24 mouse cellular contexts compared by ENCODE assay signal in genomic region chr19:46784038-46784437, GRCm38 (mm10). TPM values are rescaled to one million over a fixed set of nuclear protein-coding genes. Genes with fewer than 3 reads are reported as not detected.
A peak's percentile ranks its signal among the peaks of the same experiment; 100 is the strongest.
DNase-seq lines count a peak whose midpoint lies in the region; ATAC-seq and TF ChIP-seq lines count a peak whose summit lies in the region.
"Had no signal": no experiment of that assay in that cellular context is flagged by ENCODE, and none has a peak within 500 bp of the region (broad histone marks: within the 10 kb centered on the region; RNA-seq: fewer than 3 reads in every experiment).

No protein-coding gene starts in this region.

- H3K9ac ChIP-seq in kidney, embryonic 15.5 days, result 0 out of 2 replicates have a peak overlapping the region, but pooled peaks have one; percentile 5
- no peak overlapping the region for H3K9ac ChIP-seq in kidney, embryonic 16.5 days (replicated peaks; ENCODE audit: low read length)
- H3K9ac ChIP-seq in liver, embryonic 13.5 days, result no peak overlapping the region
- H3K9ac ChIP-seq: embryonic facial prominence, embryonic 15.5 days; hindbrain, embryonic 15.5 days; midbrain, embryonic 15.5 days; neural tube, embryonic 15.5 days had no signal

- no peak for TF ChIP-seq POLR2A in small intestine, adult 2 months (IDR thresholded peaks at IDR 0.05; ENCODE audit: low read depth, low read length)

- 67% methylated on average over 5 of the region's 5 CpGs for WGBS in kidney, embryonic 15.5 days
- WGBS in kidney, embryonic 16.5 days, result 71% methylated on average over 5 of the region's 5 CpGs
- WGBS in liver, embryonic 13.5 days (ENCODE audit: insufficient replicate concordance), result 56% methylated on average over 5 of the region's 5 CpGs
- 36% methylated on average over 5 of the region's 5 CpGs for WGBS in small intestine, adult 2 months

- no peak overlapping the region for H3K4me3 ChIP-seq in kidney, embryonic 15.5 days (replicated peaks)
- H3K4me3 ChIP-seq in kidney, embryonic 16.5 days (ENCODE audit: low read length), result no peak overlapping the region
- H3K4me3 ChIP-seq in liver, embryonic 13.5 days (replicated peaks), result no peak overlapping the region
- H3K4me3 ChIP-seq in small intestine, adult 2 months (ENCODE audit: low read depth, low read length), result peak overlapping the region; percentile 11; the same call in 1 of the 2 replicates
- H3K4me3 ChIP-seq: embryonic facial prominence, embryonic 15.5 days; hindbrain, embryonic 15.5 days; layer of hippocampus, adult 2 months; midbrain, embryonic 15.5 days; myocyte; neural tube, embryonic 15.5 days had no signal

- H3K27ac ChIP-seq in kidney, embryonic 15.5 days, result 0 out of 2 replicates have a peak overlapping the region, but pooled peaks have one; percentile 22
- H3K27ac ChIP-seq in kidney, embryonic 16.5 days (ENCODE audit: low read length), result no peak overlapping the region
- H3K27ac ChIP-seq in liver, embryonic 13.5 days, result 0 out of 2 replicates have a peak overlapping the region, but pooled peaks have one; percentile 5
- peak overlapping the region; percentile 75 for H3K27ac ChIP-seq in small intestine, adult 2 months (ENCODE audit: insufficient read depth, low read depth, low read length)
- H3K27ac ChIP-seq: embryonic facial prominence, embryonic 15.5 days; hindbrain, embryonic 15.5 days; layer of hippocampus, adult 2 months; midbrain, embryonic 15.5 days; neural tube, embryonic 15.5 days had no signal

- DNase-seq in c-Kit-positive CD71-positive TER-119-positive erythroid progenitor cells, embryonic 14.5 days (ENCODE audit: low spot score), result peak; percentile 27
- DNase-seq in liver, embryonic 13.5 days, result peak; percentile 22
- no peak for DNase-seq in layer of hippocampus, postnatal 10 days (ENCODE audit: low spot score in 2 of 2)
- no peak for DNase-seq in right cerebral cortex, postnatal 36 days (ENCODE audit: low spot score in 2 of 2)
- DNase-seq: cerebellum, postnatal 10 days; embryo, embryonic 11 days; gastrocnemius, postnatal 10 days; heart, postnatal 36 days; kidney, adult 18-20 months; kidney, postnatal 14 days; left cerebral cortex, postnatal 4 days; lung, postnatal 10 days; thymus, postnatal 14 days had no signal

- H3K9me3 ChIP-seq in kidney, embryonic 15.5 days (replicated peaks), result no peaks in the 10 kb centered on the region
- no peaks in the 10 kb centered on the region for H3K9me3 ChIP-seq in kidney, embryonic 16.5 days (ENCODE audit: low read length)
- no peaks in the 10 kb centered on the region for H3K9me3 ChIP-seq in liver, embryonic 13.5 days (replicated peaks)
- H3K9me3 ChIP-seq: embryonic facial prominence, embryonic 15.5 days; G1E; hindbrain, embryonic 15.5 days; midbrain, embryonic 15.5 days; neural tube, embryonic 15.5 days had no signal

- H3K27me3 ChIP-seq in kidney, embryonic 15.5 days, result no peaks in the 10 kb centered on the region
- no peaks in the 10 kb centered on the region for H3K27me3 ChIP-seq in kidney, embryonic 16.5 days (ENCODE audit: insufficient read depth, low read length)
- H3K27me3 ChIP-seq in liver, embryonic 13.5 days, result no peaks in the 10 kb centered on the region
- no peaks in the 10 kb centered on the region for H3K27me3 ChIP-seq in small intestine, adult 2 months (ENCODE audit: control insufficient read depth, insufficient read depth, low read length)
- H3K27me3 ChIP-seq: embryonic facial prominence, embryonic 15.5 days; hindbrain, embryonic 15.5 days; midbrain, embryonic 15.5 days; neural tube, embryonic 15.5 days had no signal

- ATAC-seq in kidney, embryonic 15.5 days (replicated peaks; ENCODE audit: low FRiP score), result no peak
- no peak for ATAC-seq in kidney, embryonic 16.5 days (ENCODE audit: low FRiP score, low TSS enrichment)
- ATAC-seq in liver, embryonic 13.5 days (ENCODE audit: low read depth), result peak; percentile 63
- ATAC-seq: CD4-positive, CD25-positive, alpha-beta regulatory T cell, adult 4 months; midbrain, embryonic 15.5 days had no signal

- peaks cover 16% of the 10 kb centered on the region for H3K4me1 ChIP-seq in kidney, embryonic 15.5 days
- peaks cover 14% of the 10 kb centered on the region for H3K4me1 ChIP-seq in kidney, embryonic 16.5 days (ENCODE audit: insufficient read depth, low read length)
- peaks cover 22% of the 10 kb centered on the region for H3K4me1 ChIP-seq in liver, embryonic 13.5 days (replicated peaks)
- peaks cover 5% of the 10 kb centered on the region; the same call in 1 of the 2 replicates for H3K4me1 ChIP-seq in small intestine, adult 2 months (ENCODE audit: control insufficient read depth, insufficient read depth, insufficient read length, low read length)
- H3K4me1 ChIP-seq: embryonic facial prominence, embryonic 15.5 days; hindbrain, embryonic 15.5 days had no signal

- TF ChIP-seq CTCF in small intestine, adult 2 months (IDR thresholded peaks at IDR 0.05; ENCODE audit: extremely low read depth, insufficient read length, insufficient replicate concordance, low read depth, low read length), result no peak

- no peak overlapping the region for H3K4me2 ChIP-seq in kidney, embryonic 15.5 days
- H3K4me2 ChIP-seq in kidney, embryonic 16.5 days (replicated peaks; ENCODE audit: low read depth, low read length), result no peak overlapping the region
- H3K4me2 ChIP-seq in liver, embryonic 13.5 days, result peak overlapping the region; percentile 3; the same call in 1 of the 2 replicates
- H3K4me2 ChIP-seq: embryonic facial prominence, embryonic 15.5 days; hindbrain, embryonic 15.5 days; midbrain, embryonic 15.5 days; neural tube, embryonic 15.5 days had no signal

- no peaks in the 10 kb centered on the region for H3K36me3 ChIP-seq in kidney, embryonic 15.5 days
- no peaks in the 10 kb centered on the region for H3K36me3 ChIP-seq in kidney, embryonic 16.5 days (ENCODE audit: insufficient read depth, low read length)
- H3K36me3 ChIP-seq in liver, embryonic 13.5 days, result no peaks in the 10 kb centered on the region
- H3K36me3 ChIP-seq in small intestine, adult 2 months (ENCODE audit: control insufficient read depth, insufficient read depth, low read length), result no peaks in the 10 kb centered on the region
- H3K36me3 ChIP-seq: embryonic facial prominence, embryonic 15.5 days; hindbrain, embryonic 15.5 days; midbrain, embryonic 15.5 days; neural tube, embryonic 15.5 days had no signal

RNA-seq across cellular contexts. Expression of gene Cnnm2, which starts 22.6 kb away (rescaled TPM):
- polyA plus RNA-seq in kidney, embryonic 15.5 days (2015; fragmentation: Nextera tagmentation; extraction: Ambion mirVana), result 6.1 and 7.9 TPM in 2 replicates
- 7.3 and 7.9 TPM in 2 replicates for polyA plus RNA-seq in kidney, embryonic 16.5 days (2015; fragmentation: Nextera tagmentation; extraction: Ambion mirVana)
- polyA plus RNA-seq in liver, embryonic 13.5 days (2015; fragmentation: Nextera tagmentation; extraction: Ambion mirVana), result 1.2 and 1.7 TPM in 2 replicates
- polyA plus RNA-seq in small intestine, adult 2 months (2012; rRNA removed), result 11.1 and 16.9 TPM in 2 replicates
- total RNA-seq in layer of hippocampus, postnatal 10 days (2021), result 10 to 100 TPM; 25.2 to 28.1 TPM

Comparison
In these comparisons a context has a peak if more than half of its experiments do, and no peak if none do; other contexts are left out.
1. DNase-seq: peak in c-Kit-positive CD71-positive TER-119-positive erythroid progenitor cells, embryonic 14.5 days (single experiment) and liver, embryonic 13.5 days (single experiment); none in layer of hippocampus, postnatal 10 days (0 of 2) and right cerebral cortex, postnatal 36 days (0 of 2).